Mouse (Mus musculus) right cerebral cortex, postnatal 4 days (tissue): ENCODE data around the gene Bmt2.

Experiments
- DNase-seq: peaks from one replicate; pipeline ENCODE4 v3.0.0-alpha.2; 2022

The Bmt2 gene

GRCm38 (mm10) chr6:13677818-13678282 is at the start of gene Bmt2:
Bmt2 (minus strand) TSS chr6:13677966.
- DNase-seq = peak; percentile 100

DNA sequence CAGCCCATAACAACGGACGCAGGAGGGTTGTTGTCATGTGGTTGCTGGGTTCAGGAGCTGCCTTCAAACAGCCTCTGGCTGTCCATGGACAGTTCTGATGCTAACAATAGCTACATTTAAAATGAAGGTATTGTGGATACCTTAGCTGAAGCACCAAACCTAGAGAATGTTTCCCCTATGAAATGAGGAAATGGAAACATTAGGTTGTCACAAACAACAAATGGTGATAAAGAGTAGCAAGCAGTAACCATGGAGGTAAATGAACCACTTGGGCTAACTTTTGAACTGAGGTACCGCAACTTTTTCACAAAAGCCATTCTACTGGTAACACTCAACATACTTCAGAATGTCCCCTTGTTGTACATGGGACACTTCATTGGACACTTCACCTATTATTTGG is 44.4 kb upstream of the Bmt2 start:
- no peak for DNase-seq

DNA sequence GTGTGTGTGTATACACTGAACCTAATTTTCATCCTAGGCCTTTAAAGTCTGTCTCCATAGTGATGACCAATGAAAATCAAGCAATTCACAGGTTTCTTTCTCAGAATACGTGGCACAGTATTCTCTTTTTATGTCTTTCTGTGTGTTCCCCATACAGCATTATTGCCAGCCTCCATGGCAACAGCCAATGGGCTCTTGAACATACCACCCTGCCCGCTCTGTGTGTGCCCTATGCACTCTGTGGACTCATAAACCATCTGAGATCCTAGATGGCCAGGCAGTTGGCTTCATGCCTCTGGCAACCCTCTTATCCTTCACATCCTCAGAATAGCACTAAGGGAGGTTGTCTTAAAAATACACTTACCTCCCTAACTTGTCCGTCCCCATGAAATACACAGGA is 37.1 kb upstream of the Bmt2 start:
- DNase-seq = no peak

DNA sequence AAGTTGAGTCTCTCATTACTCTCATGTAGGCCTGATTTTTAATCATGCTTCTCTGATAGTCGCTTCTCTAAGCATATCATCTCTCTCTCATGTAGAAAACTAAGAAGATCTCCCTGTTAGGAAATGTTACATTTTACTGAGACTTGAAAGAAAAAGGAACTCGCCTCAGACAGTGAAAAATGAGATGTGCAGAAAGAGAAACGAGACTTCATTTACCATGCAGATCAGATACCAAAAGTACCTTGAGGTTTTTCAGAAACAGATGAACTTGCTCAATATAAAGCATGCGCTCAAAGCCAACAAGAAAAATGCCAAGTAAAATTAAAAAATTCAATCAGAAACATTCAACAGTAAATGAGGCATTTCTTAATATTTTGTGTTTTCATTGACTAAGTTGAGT is 19.1 kb upstream of the Bmt2 start:
- DNase-seq = no peak

GRCm38 (mm10) chr6:13695103-13695845 is 17.5 kb upstream of the Bmt2 start:
- DNase-seq = no peak

DNA sequence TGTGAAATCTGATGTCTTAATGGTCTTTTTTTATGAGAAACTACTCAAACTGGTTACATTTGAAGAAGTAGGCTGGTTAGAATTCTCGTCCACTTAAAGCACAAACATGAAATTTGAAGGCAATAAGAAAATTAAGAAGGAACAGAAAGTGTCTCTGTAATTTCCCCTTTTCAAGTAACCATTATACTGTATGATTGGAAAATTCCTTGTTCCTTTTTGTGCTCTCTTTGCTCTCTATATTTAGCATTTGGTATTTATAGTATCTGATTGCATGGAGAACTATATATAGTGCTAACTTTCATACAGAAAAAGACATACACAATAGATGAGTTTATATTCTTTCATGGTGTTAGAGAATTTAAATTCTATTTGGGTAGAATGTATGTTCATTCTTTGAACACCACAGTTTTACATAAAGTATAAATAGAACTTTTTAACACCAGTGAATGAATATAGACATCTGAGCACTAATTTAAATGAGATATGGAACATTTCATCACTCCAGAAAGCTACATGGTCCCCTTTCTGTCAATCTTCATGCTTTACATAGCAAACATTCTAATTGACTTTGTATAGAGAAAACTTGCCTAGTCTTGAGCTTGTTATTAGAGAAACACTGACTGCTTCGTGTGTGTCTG is 14.0 kb upstream of the Bmt2 start:
- DNase-seq = no peak

- DNase-seq = no peak
Measured at GRCm38 (mm10) chr6:13690398-13690797, 12.6 kb upstream of the Bmt2 start.

- DNase-seq = no peak
Measured at GRCm38 (mm10) chr6:13683929-13684595, 6.3 kb upstream of the Bmt2 start.

GRCm38 (mm10) chr6:13678349-13678748 is 583 bp upstream of the Bmt2 start:
- no peak for DNase-seq

- DNase-seq = peak; percentile 59
Measured at GRCm38 (mm10) chr6:13677141-13677761, 515 bp downstream of the Bmt2 start.

- DNase-seq = no peak
Measured at GRCm38 (mm10) chr6:13676196-13676595, 1.6 kb downstream of the Bmt2 start.

GRCm38 (mm10) chr6:13674600-13675305 is 3.0 kb downstream of the Bmt2 start:
- DNase-seq = no peak

- no peak for DNase-seq
Measured at GRCm38 (mm10) chr6:13665646-13666045, 12.1 kb downstream of the Bmt2 start.

GRCm38 (mm10) chr6:13658016-13658415 is 19.8 kb downstream of the Bmt2 start:
- DNase-seq = no peak

GRCm38 (mm10) chr6:13654081-13654480 is 23.7 kb downstream of the Bmt2 start:
- no peak for DNase-seq

GRCm38 (mm10) chr6:13652284-13652683 is 25.5 kb downstream of the Bmt2 start:
- DNase-seq = no peak

DNA sequence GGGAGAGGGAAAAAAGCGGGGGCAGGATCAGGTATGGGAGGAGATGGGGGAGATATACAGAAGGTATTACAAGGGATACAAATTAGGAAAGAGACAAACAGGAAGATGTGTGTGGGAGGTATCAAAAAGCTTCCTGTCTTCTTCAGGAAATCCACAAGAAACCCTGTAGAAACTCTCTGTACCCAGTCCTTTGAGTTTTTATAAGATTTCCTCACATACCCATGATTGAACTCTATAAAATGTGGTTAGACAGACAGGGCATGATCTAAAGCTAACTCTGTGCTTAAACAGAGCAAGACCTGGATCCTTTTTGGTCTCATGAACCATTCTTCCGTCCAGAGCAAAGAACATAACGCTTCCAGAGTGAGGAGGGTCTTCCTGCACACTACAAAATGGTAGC is 26.9 kb downstream of the Bmt2 start:
- no peak for DNase-seq

- DNase-seq = no peak
Measured at GRCm38 (mm10) chr6:13648305-13648704, 29.5 kb downstream of the Bmt2 start.

GRCm38 (mm10) chr6:13636582-13636989 is 41.2 kb downstream of the Bmt2 start:
- DNase-seq = no peak

DNA sequence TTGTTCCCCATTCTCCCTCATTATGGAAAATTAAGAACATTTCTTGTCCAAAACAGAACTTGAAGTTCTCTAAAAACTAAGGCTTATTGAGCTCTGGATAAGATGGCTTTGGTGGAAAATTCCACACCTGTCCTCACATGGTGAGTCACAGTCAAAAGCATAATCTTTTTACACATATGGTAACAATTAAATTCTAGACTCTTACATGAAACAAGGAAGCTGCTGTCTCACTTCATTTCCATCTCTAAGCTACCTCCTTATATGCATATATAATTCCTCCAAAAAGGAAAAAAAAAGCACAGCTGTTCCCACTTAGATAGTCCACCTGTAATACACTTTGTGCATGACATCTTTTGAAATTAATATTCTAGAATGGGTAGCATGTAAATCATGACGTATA is 45.2 kb downstream of the Bmt2 start:
- DNase-seq = no peak

DNA sequence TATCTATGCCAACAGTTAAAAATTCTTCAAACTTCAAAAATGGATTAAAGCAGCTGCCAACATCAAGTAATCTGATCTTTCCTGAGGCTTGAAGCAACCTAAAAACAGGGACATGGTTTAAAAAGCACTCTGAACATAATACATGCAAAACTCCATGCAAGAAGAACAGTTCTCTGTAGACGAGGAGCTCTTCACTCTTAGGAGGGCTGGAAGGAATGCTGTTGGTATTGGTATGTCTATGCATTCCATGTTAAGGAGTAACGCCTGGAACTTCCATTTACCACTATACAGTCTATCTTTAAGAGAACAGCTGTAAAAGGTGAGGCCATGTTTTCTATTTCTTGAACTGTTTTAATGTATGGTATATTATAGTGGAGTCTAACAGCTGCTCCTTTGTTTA is 47.2 kb downstream of the Bmt2 start:
- no peak for DNase-seq

DNA sequence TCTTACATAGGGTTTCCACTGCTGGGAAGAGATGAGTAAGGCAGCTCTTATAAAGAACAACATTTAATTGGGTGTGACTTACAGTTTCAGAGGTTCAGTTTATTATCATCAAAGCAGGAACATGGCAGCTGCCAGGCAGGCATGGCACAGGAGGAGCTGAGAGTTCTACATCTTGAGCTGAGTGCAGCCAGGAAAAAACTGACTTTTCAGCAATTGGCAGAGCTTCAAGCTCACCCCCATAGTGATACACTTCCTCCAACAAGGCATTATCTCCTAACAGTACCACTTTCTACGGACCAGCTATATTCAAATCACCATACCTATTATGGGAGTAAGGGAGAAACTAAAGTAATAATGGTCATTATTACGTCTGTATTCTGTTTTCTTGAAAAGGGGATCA is 58.1 kb downstream of the Bmt2 start:
- no peak for DNase-seq

DNA sequence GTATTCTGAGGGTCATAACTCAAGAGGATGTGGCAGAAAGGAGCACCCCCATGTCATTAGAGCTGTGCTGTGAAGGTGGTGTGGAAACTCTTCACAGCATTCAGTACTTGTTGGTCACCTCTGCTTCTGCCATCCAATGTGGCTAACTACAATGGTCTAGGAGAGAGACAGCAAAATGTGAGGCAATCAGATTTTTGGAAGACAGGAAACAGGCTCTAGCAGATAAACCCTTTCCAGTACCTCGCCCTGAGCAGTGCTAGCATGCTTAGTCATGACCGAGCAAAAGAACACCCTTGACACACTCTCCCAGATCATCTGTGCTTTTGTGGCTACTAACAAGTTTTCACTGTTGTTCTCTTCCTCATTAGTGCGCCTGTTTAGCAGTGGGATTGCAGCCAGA is 60.7 kb downstream of the Bmt2 start:
- DNase-seq = no peak
